Mouse (Mus musculus): Measurements from ENCODE around the gene Atg4d.

- no peak for TF ChIP-seq GATA1 (IDR thresholded peaks at IDR 0.05; ENCODE audit: borderline replicate concordance, low read length)
- TF ChIP-seq FLI1 (IDR thresholded peaks at IDR 0.05; ENCODE audit: low read length), result peak; percentile 41; the same call in 1 of the 2 replicates
These were observed 26.1 kb downstream of the Atg4d start, which contains the start of gene Cdkn2d for GRCm38 (mm10) chr9:21291022-21291787.
